Mouse (Mus musculus) liver, postnatal 0 days (tissue): Measurements from ENCODE around the gene Fam180a. TPM values are rescaled to one million over a fixed set of nuclear protein-coding genes. Genes with fewer than 3 reads are reported as not detected.

Source experiments
- ATAC-seq: fragments of 200-750 bp; cut with Nextera tagmentation; 2 replicates; pipeline ENCODE4 v1.8.0; 2017; ENCODE audit warnings: mild to moderate bottlenecking, moderate library complexity
- DNase-seq: peaks from one replicate; pipeline ENCODE4 v3.0.0-alpha.2; 2016
- H3K27ac ChIP-seq: fragments of 300-500 bp; sonication (generic); 2 replicates; pipeline ENCODE4 v1.5.1; 2014; ENCODE audit warnings: antibody characterized with exemption, moderate library complexity, mild to moderate bottlenecking, low read depth
- H3K27me3 ChIP-seq: fragments of 300-500 bp; sonication (generic); 2 replicates; pipeline ENCODE4 v1.6.1; 2014; ENCODE audit warnings: low read length, control low read depth, mixed read lengths; ENCODE audit not compliant: insufficient read depth
- H3K36me3 ChIP-seq: fragments of 300-500 bp; sonication (generic); replicated peaks from 2 replicates; pipeline ENCODE4 v1.6.1; 2014; ENCODE audit warnings: mild to moderate bottlenecking, control low read depth, low read length, moderate library complexity, mixed read lengths; ENCODE audit not compliant: insufficient read depth
- H3K4me1 ChIP-seq: fragments of 300-500 bp; sonication (generic); 2 replicates; pipeline ENCODE4 v1.6.1; 2014; ENCODE audit warnings: antibody characterized with exemption, mild to moderate bottlenecking, control low read depth; ENCODE audit not compliant: insufficient read depth
- H3K4me2 ChIP-seq: fragments of 300-500 bp; sonication (generic); 2 replicates; pipeline ENCODE4 v1.6.1; 2014; ENCODE audit warnings: low read depth, mild to moderate bottlenecking, low read length, moderate library complexity, mixed read lengths
- H3K4me3 ChIP-seq: fragments of 300-500 bp; sonication (generic); 2 replicates; pipeline ENCODE4 v1.5.1; 2014; ENCODE audit warnings: low read depth, low read length
- H3K9ac ChIP-seq: fragments of 300-500 bp; sonication (generic); replicated peaks from 2 replicates; pipeline ENCODE4 v1.6.1; 2014; ENCODE audit warnings: mild to moderate bottlenecking, moderate library complexity
- H3K9me3 ChIP-seq: fragments of 300-500 bp; sonication (generic); 2 replicates; pipeline ENCODE4 v1.6.1; 2016; ENCODE audit warnings: mild to moderate bottlenecking, control low read depth, low read length, mixed read lengths
- CTCF ChIP-seq: sonication (generic); IDR thresholded peaks from 2 replicates; pipeline ENCODE4 v1.5.1; 2016; ENCODE audit warnings: antibody characterized with exemption, low read depth
- EP300 ChIP-seq: IDR thresholded peaks from 2 replicates; pipeline ENCODE4 v1.6.1; 2016; ENCODE audit warnings: antibody characterized with exemption, low read depth, mild to moderate bottlenecking
- WGBS: fragments of 180-500 bp; shearing (Covaris S2); extraction: QIAGEN DNeasy Blood & Tissue Kit; methylation state at CpG from one replicate; pipeline ENCODE4 v1.1.7; 2014; ENCODE audit not compliant: insufficient replicate concordance; 5-methylcytosine and 5-hydroxymethylcytosine counted together
- polyA plus RNA-seq: library from polyadenylated mRNA; unstranded; fragments of >200 nt; fragmentation: Nextera tagmentation; extraction: Ambion mirVana; gene quantifications from 2 replicates; pipeline ENCODE4 v1.2.1, GENCODE M21; 2015

The Fam180a gene
- polyA plus RNA-seq, 1 experiment from 2014 or later: 1.1 TPM

- Histone ChIP-seq H3K4me3 (no peak overlapping the region), H3K27me3 (no peaks in the 10 kb centered on the region), H3K9ac (no peak overlapping the region), H3K9me3 (no peaks in the 10 kb centered on the region), H3K36me3 (no peaks in the 10 kb centered on the region), H3K27ac (no peak overlapping the region), H3K4me2 (no peak overlapping the region), H3K4me1 (peaks cover 5% of the 10 kb centered on the region; the same call in 1 of the 2 replicates)
- WGBS: 48% methylated on average over 11 of the region's 11 CpGs
- ATAC-seq (peak; percentile 97), DNase-seq (peak; percentile 83)
- TF ChIP-seq CTCF (no peak), EP300 (0 out of 2 replicates have a peak, but pooled peaks have one; percentile 20)
Observed at GRCm38 (mm10) chr6:35303355-35303900, 22.5 kb downstream of the Fam180a start.

- Histone ChIP-seq H3K4me2 (no peak overlapping the region), H3K4me1 (peaks cover 11% of the 10 kb centered on the region), H3K36me3 (no peaks in the 10 kb centered on the region), H3K27ac (no peak overlapping the region), H3K9me3 (no peaks in the 10 kb centered on the region), H3K27me3 (no peaks in the 10 kb centered on the region), H3K4me3 (no peak overlapping the region), H3K9ac (no peak overlapping the region)
- WGBS: 86% methylated on average over 7 of the region's 7 CpGs
- ATAC-seq (no peak), DNase-seq (no peak)
- TF ChIP-seq CTCF (no peak), EP300 (no peak)
Observed at GRCm38 (mm10) chr6:35302581-35302980, 23.4 kb downstream of the Fam180a start.

- H3K4me1 ChIP-seq: peaks cover 21% of the 10 kb centered on the region
- TF ChIP-seq CTCF: no peak
- TF ChIP-seq EP300: no peak
- H3K4me3 ChIP-seq: no peak overlapping the region
- no peak overlapping the region for H3K27ac ChIP-seq
- no peaks in the 10 kb centered on the region for H3K27me3 ChIP-seq
- DNase-seq (no peak), ATAC-seq (no peak)
- H3K4me2 ChIP-seq: no peak overlapping the region
- no peaks in the 10 kb centered on the region for H3K9me3 ChIP-seq
- no peak overlapping the region for H3K9ac ChIP-seq
- H3K36me3 ChIP-seq: no peaks in the 10 kb centered on the region
- WGBS: 56% methylated on average over 6 of the region's 6 CpGs
Observed at GRCm38 (mm10) chr6:35298323-35298722, 27.6 kb downstream of the Fam180a start.

GRCm38 (mm10) chr6:35297516-35298227 lies 28.3 kb downstream of the Fam180a start:
- ATAC-seq (peak; percentile 80), DNase-seq (no peak)
- no peak overlapping the region for H3K4me3 ChIP-seq
- TF ChIP-seq CTCF: no peak
- peaks cover 16% of the 10 kb centered on the region for H3K4me1 ChIP-seq
- H3K27ac ChIP-seq: no peak overlapping the region
- no peaks in the 10 kb centered on the region for H3K36me3 ChIP-seq
- no peaks in the 10 kb centered on the region for H3K9me3 ChIP-seq
- 69% methylated on average over 7 of the region's 7 CpGs for WGBS
- no peak overlapping the region for H3K4me2 ChIP-seq
- H3K9ac ChIP-seq: no peak overlapping the region
- H3K27me3 ChIP-seq: no peaks in the 10 kb centered on the region

GRCm38 (mm10) chr6:35297001-35297400 lies 28.9 kb downstream of the Fam180a start:
- H3K4me2 ChIP-seq: no peak overlapping the region
- no peak overlapping the region for H3K27ac ChIP-seq
- H3K9me3 ChIP-seq: no peaks in the 10 kb centered on the region
- WGBS: 44% methylated on average over 2 of the region's 2 CpGs
- no peaks in the 10 kb centered on the region for H3K36me3 ChIP-seq
- no peak overlapping the region for H3K4me3 ChIP-seq
- ATAC-seq: peak; percentile 75
- TF ChIP-seq CTCF (no peak), EP300 (no peak)
- H3K4me1 ChIP-seq: peaks cover 16% of the 10 kb centered on the region
- H3K27me3 ChIP-seq: no peaks in the 10 kb centered on the region
- H3K9ac ChIP-seq: no peak overlapping the region
- DNase-seq: peak; percentile 21

- no peak for DNase-seq
- TF ChIP-seq CTCF (no peak), EP300 (no peak)
- 88% methylated on average over 2 of the region's 2 CpGs for WGBS
- Histone ChIP-seq H3K9me3 (no peaks in the 10 kb centered on the region), H3K27me3 (no peaks in the 10 kb centered on the region), H3K4me1 (peaks cover 16% of the 10 kb centered on the region), H3K27ac (no peak overlapping the region), H3K4me3 (no peak overlapping the region), H3K9ac (no peak overlapping the region), H3K4me2 (no peak overlapping the region), H3K36me3 (no peaks in the 10 kb centered on the region)
- ATAC-seq: no peak
Observed at GRCm38 (mm10) chr6:35294964-35295363, 31.0 kb downstream of the Fam180a start.
